Mouse (Mus musculus) liver, embryonic 12.5 days (tissue): ENCODE results near the gene Il10ra. TPM values are rescaled to one million over a fixed set of nuclear protein-coding genes. Genes with fewer than 3 reads are reported as not detected.

Experiments
- ATAC-seq: fragments of 200-750 bp; cut with Nextera tagmentation; 2 replicates; pipeline ENCODE4 v1.8.0; 2017; ENCODE audit warnings: moderate number of reproducible peaks, mild to moderate bottlenecking, moderate library complexity
- H3K27ac ChIP-seq: fragments of 300-500 bp; sonication (generic); 2 replicates; pipeline ENCODE4 v1.5.1; 2016; ENCODE audit warnings: mild to moderate bottlenecking
- H3K27me3 ChIP-seq: fragments of 300-500 bp; sonication (generic); replicated peaks from 2 replicates; pipeline ENCODE4 v1.6.1; 2016; ENCODE audit warnings: mild to moderate bottlenecking, moderate library complexity
- H3K36me3 ChIP-seq: fragments of 300-500 bp; sonication (generic); 2 replicates; pipeline ENCODE4 v1.6.1; 2016; ENCODE audit warnings: mild to moderate bottlenecking, moderate library complexity
- H3K4me1 ChIP-seq: fragments of 300-500 bp; sonication (generic); 2 replicates; pipeline ENCODE4 v1.6.1; 2016
- H3K4me2 ChIP-seq: fragments of 300-500 bp; sonication (generic); 2 replicates; pipeline ENCODE4 v1.6.1; 2016; ENCODE audit warnings: mild to moderate bottlenecking, moderate library complexity
- H3K4me3 ChIP-seq: fragments of 300-500 bp; sonication (generic); 2 replicates; pipeline ENCODE4 v1.5.1; 2016; ENCODE audit warnings: mild to moderate bottlenecking, moderate library complexity
- H3K9ac ChIP-seq: fragments of 300-500 bp; sonication (generic); 2 replicates; pipeline ENCODE4 v1.6.1; 2016; ENCODE audit warnings: mild to moderate bottlenecking, moderate library complexity
- H3K9me3 ChIP-seq: fragments of 300-500 bp; sonication (generic); replicated peaks from 2 replicates; pipeline ENCODE4 v1.6.1; 2016; ENCODE audit warnings: mild to moderate bottlenecking, moderate library complexity
- WGBS: fragments of 180-500 bp; shearing (Covaris S2); methylation state at CpG from one replicate; pipeline ENCODE4 v1.1.7; 2016; ENCODE audit not compliant: insufficient replicate concordance; 5-methylcytosine and 5-hydroxymethylcytosine counted together
- microRNA-seq: library from miRNA; unstranded; fragments of <30 nt; microRNA quantifications from one replicate; pipeline ENCODE4, GENCODE M21; 2017
- polyA plus RNA-seq: library from polyadenylated mRNA; unstranded; fragments of >200 nt; fragmentation: Nextera tagmentation; extraction: Ambion mirVana; gene quantifications from 2 replicates; pipeline ENCODE4 v1.2.1, GENCODE M21; 2016

The Il10ra gene
- polyA plus RNA-seq, 1 experiment from 2014 or later: 3.1 TPM

GRCm38 (mm10) chr9:45235668-45236227 lies 33.2 kb downstream of the Il10ra start:
- H3K9me3 ChIP-seq: no peaks in the 10 kb centered on the region
- no peak for ATAC-seq
- no peak overlapping the region for H3K27ac ChIP-seq
- no peaks in the 10 kb centered on the region for H3K36me3 ChIP-seq
- peaks cover 23% of the 10 kb centered on the region; the same call in 1 of the 2 replicates for H3K4me1 ChIP-seq
- H3K9ac ChIP-seq: no peak overlapping the region
- no peak overlapping the region for H3K4me3 ChIP-seq
- 0 out of 2 replicates have a peak, but pooled peaks cover 5% of the 10 kb centered on the region for H3K27me3 ChIP-seq
- WGBS: 41% methylated on average over 6 of the region's 6 CpGs
- no peak overlapping the region for H3K4me2 ChIP-seq

GRCm38 (mm10) chr9:45229359-45229758 lies 39.6 kb downstream of the Il10ra start:
- Histone ChIP-seq H3K4me1 (no peaks in the 10 kb centered on the region), H3K36me3 (no peaks in the 10 kb centered on the region), H3K9me3 (no peaks in the 10 kb centered on the region), H3K27me3 (no peaks in the 10 kb centered on the region; the same call in 1 of the 2 replicates), H3K9ac (no peak overlapping the region), H3K4me2 (no peak overlapping the region), H3K4me3 (no peak overlapping the region), H3K27ac (no peak overlapping the region)
- ATAC-seq: no peak
- 61% methylated on average over 8 of the region's 8 CpGs for WGBS

- Histone ChIP-seq H3K4me1 (peaks cover 16% of the 10 kb centered on the region), H3K4me2 (no peak overlapping the region), H3K9ac (no peak overlapping the region), H3K27me3 (peaks cover 6% of the 10 kb centered on the region; the same call in 1 of the 2 replicates), H3K9me3 (no peaks in the 10 kb centered on the region), H3K27ac (no peak overlapping the region), H3K4me3 (no peak overlapping the region), H3K36me3 (no peaks in the 10 kb centered on the region)
- no peak for ATAC-seq
- 13% methylated on average over 6 of the region's 6 CpGs for WGBS
Measured at GRCm38 (mm10) chr9:45221567-45221966, 47.4 kb downstream of the Il10ra start.

- WGBS: 34% methylated on average over 3 of the region's 3 CpGs
- ATAC-seq: peak; percentile 65
Measured at GRCm38 (mm10) chr9:45219644-45220043, 49.3 kb downstream of the Il10ra start.

GRCm38 (mm10) chr9:45215526-45216179 lies 53.3 kb downstream of the Il10ra start:
- no peak for ATAC-seq
- H3K4me3 ChIP-seq: no peak overlapping the region
- peaks cover 6% of the 10 kb centered on the region; the same call in 1 of the 2 replicates for H3K27me3 ChIP-seq
- H3K9me3 ChIP-seq: no peaks in the 10 kb centered on the region
- 53% methylated on average over 11 of the region's 11 CpGs for WGBS
- no peaks in the 10 kb centered on the region for H3K36me3 ChIP-seq
- no peak overlapping the region for H3K27ac ChIP-seq
- H3K9ac ChIP-seq: no peak overlapping the region
- peaks cover 9% of the 10 kb centered on the region; the same call in 1 of the 2 replicates for H3K4me1 ChIP-seq
- no peak overlapping the region for H3K4me2 ChIP-seq

More at GRCm38 (mm10) chr9:45219644-45220043, 49.3 kb downstream of the Il10ra start:
- Histone ChIP-seq H3K27ac (no peak overlapping the region), H3K4me1 (peaks cover 16% of the 10 kb centered on the region), H3K9ac (no peak overlapping the region), H3K27me3 (peaks cover 6% of the 10 kb centered on the region; the same call in 1 of the 2 replicates), H3K36me3 (no peaks in the 10 kb centered on the region), H3K4me3 (no peak overlapping the region), H3K4me2 (no peak overlapping the region), H3K9me3 (no peaks in the 10 kb centered on the region)

DNA sequence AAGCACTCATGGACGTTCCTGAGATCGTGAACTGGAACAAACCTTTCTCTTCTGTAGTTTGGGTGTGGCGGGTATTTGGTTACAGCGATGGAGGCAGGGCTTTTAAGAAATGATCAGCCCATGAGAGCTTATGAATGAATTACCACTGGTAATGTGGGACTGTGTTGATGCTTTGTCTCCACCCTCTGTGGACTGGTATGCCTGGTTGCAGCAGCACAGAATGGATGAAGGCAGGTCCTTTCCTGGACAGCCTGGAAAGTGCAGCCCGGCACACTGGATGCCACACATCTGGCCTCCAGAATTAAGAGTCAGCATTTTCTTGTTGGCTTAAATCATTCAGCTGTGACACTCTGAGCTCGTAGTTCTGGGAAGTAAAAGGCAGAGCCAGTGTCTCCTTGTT lies 56.9 kb downstream of the Il10ra start:
- no peak for ATAC-seq
- H3K4me3 ChIP-seq: no peak overlapping the region
- H3K27ac ChIP-seq: no peak overlapping the region
- H3K9ac ChIP-seq: no peak overlapping the region
- H3K4me2 ChIP-seq: no peak overlapping the region
- H3K27me3 ChIP-seq: peaks cover 1% of the 10 kb centered on the region; the same call in 1 of the 2 replicates
- H3K36me3 ChIP-seq: no peaks in the 10 kb centered on the region
- WGBS: 71% methylated on average over 6 of the region's 6 CpGs
- H3K4me1 ChIP-seq: no peaks in the 10 kb centered on the region
- no peaks in the 10 kb centered on the region for H3K9me3 ChIP-seq

GRCm38 (mm10) chr9:45207015-45207743 lies 61.8 kb downstream of the Il10ra start:
- Histone ChIP-seq H3K27ac (no peak overlapping the region), H3K36me3 (no peaks in the 10 kb centered on the region), H3K27me3 (no peaks in the 10 kb centered on the region), H3K4me3 (no peak overlapping the region), H3K9me3 (no peaks in the 10 kb centered on the region), H3K4me1 (0 out of 2 replicates have a peak, but pooled peaks cover 6% of the 10 kb centered on the region), H3K9ac (no peak overlapping the region), H3K4me2 (no peak overlapping the region)
- WGBS: 51% methylated on average over 7 of the region's 7 CpGs
- ATAC-seq: no peak

DNA sequence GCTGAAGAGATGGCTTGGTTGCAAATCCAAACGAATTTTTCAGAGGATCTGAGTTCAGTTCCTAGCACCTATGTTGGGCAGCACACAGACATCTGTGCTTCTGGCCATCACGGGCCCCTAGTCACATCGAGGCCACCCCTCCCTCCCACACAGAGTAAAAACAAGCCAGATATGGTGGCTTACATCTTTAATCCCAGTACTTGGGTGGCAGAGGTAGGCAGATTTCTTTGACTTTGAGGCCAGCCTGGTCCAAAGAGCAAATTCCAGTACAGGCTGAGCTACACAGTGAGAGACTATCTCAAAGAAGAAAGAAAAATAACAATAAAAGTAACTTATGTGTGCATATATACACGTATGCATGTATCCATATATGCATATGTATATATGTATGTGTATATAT lies 62.8 kb downstream of the Il10ra start:
- 52% methylated on average over 4 of the region's 4 CpGs for WGBS
- Histone ChIP-seq H3K4me2 (no peak overlapping the region), H3K9ac (no peak overlapping the region), H3K27ac (no peak overlapping the region), H3K27me3 (no peaks in the 10 kb centered on the region), H3K4me1 (0 out of 2 replicates have a peak, but pooled peaks cover 7% of the 10 kb centered on the region), H3K4me3 (no peak overlapping the region), H3K36me3 (no peaks in the 10 kb centered on the region), H3K9me3 (no peaks in the 10 kb centered on the region)
- no peak for ATAC-seq

GRCm38 (mm10) chr9:45205143-45205542 lies 63.8 kb downstream of the Il10ra start:
- Histone ChIP-seq H3K36me3 (no peaks in the 10 kb centered on the region), H3K27ac (no peak overlapping the region), H3K27me3 (no peaks in the 10 kb centered on the region), H3K4me3 (no peak overlapping the region), H3K9me3 (no peaks in the 10 kb centered on the region), H3K4me1 (0 out of 2 replicates have a peak, but pooled peaks cover 7% of the 10 kb centered on the region), H3K9ac (no peak overlapping the region), H3K4me2 (no peak overlapping the region)
- WGBS: 68% methylated on average over 5 of the region's 5 CpGs
- no peak for ATAC-seq

Small RNAs within 50 kb of the gene (microRNA-seq; reads per million reads assigned to microRNA genes)
- gene Mir7086: not detected

Other genes starting within 250 kb of the Il10ra start
- gene Mpzl2, start 229.3 kb downstream of the Il10ra start, polyA plus RNA-seq: 3.9 and 4.9 TPM in 2 replicates
- 0.63 and 1.1 TPM in 2 replicates for gene Mpzl3, start 214.0 kb downstream of the Il10ra start, polyA plus RNA-seq
- gene Jaml, start 190.0 kb downstream of the Il10ra start, polyA plus RNA-seq: 0.12 TPM in 1 of 2 replicates, not detected in the other
- 0.70 and 0.90 TPM in 2 replicates for gene Scn2b, start 151.4 kb downstream of the Il10ra start, polyA plus RNA-seq
- gene Scn4b, start 130.8 kb downstream of the Il10ra start, polyA plus RNA-seq: 0.25 and 0.33 TPM in 2 replicates
- gene BC049352, start 87.1 kb downstream of the Il10ra start, polyA plus RNA-seq: 0.10 TPM in 1 of 2 replicates, not detected in the other
- gene Tmprss4, start 65.1 kb downstream of the Il10ra start, polyA plus RNA-seq: not detected in 2 replicates
- not detected in 2 replicates for gene Tmprss13, start 50.0 kb upstream of the Il10ra start, polyA plus RNA-seq
- 5.0 and 5.2 TPM in 2 replicates for gene Fxyd6, start 101.0 kb upstream of the Il10ra start, polyA plus RNA-seq
- 1.2 and 1.5 TPM in 2 replicates for gene Fxyd2, start 130.5 kb upstream of the Il10ra start, polyA plus RNA-seq
- gene Dscaml1, start 157.5 kb upstream of the Il10ra start, polyA plus RNA-seq: not detected in 2 replicates